Mouse (Mus musculus) midbrain, embryonic 16.5 days (tissue): Measurements from ENCODE around the gene Atg2a. TPM values are rescaled to one million over a fixed set of nuclear protein-coding genes. Genes with fewer than 3 reads are reported as not detected.

Source experiments
- ATAC-seq: fragments of 200-750 bp; cut with Nextera tagmentation; 2 replicates; pipeline ENCODE4 v1.8.0; 2017; ENCODE audit warnings: moderate TSS enrichment
- H3K27ac ChIP-seq: fragments of 300-500 bp; sonication (generic); 2 replicates; pipeline ENCODE4 v1.5.1; 2014; ENCODE audit warnings: mild to moderate bottlenecking, low read length, mixed read lengths
- H3K27me3 ChIP-seq: fragments of 300-500 bp; sonication (generic); 2 replicates; pipeline ENCODE4 v1.6.1; 2014; ENCODE audit warnings: low read depth, low read length, mixed read lengths; ENCODE audit not compliant: control insufficient read depth, insufficient read depth
- H3K36me3 ChIP-seq: fragments of 300-500 bp; sonication (generic); 2 replicates; pipeline ENCODE4 v1.6.1; 2014; ENCODE audit warnings: mild to moderate bottlenecking, low read length, moderate library complexity, mixed read lengths; ENCODE audit not compliant: control insufficient read depth, insufficient read depth
- H3K4me1 ChIP-seq: fragments of 300-500 bp; sonication (generic); 2 replicates; pipeline ENCODE4 v1.6.1; 2014; ENCODE audit warnings: mild to moderate bottlenecking, low read length, mixed read lengths; ENCODE audit not compliant: control insufficient read depth, insufficient read depth
- H3K4me2 ChIP-seq: fragments of 300-500 bp; sonication (generic); 2 replicates; pipeline ENCODE4 v1.6.1; 2014; ENCODE audit warnings: mild to moderate bottlenecking, low read length, mixed read lengths
- H3K4me3 ChIP-seq: fragments of 300-500 bp; sonication (generic); 2 replicates; pipeline ENCODE4 v1.5.1; 2014; ENCODE audit warnings: low read depth, mild to moderate bottlenecking, low read length, moderate library complexity, mixed read lengths
- H3K9ac ChIP-seq: fragments of 300-500 bp; sonication (generic); 2 replicates; pipeline ENCODE4 v1.6.1; 2014; ENCODE audit warnings: low read depth, low read length, mixed read lengths
- H3K9me3 ChIP-seq: fragments of 300-500 bp; sonication (generic); replicated peaks from 2 replicates; pipeline ENCODE4 v1.6.1; 2014; ENCODE audit warnings: mild to moderate bottlenecking, low read length, mixed read lengths; ENCODE audit not compliant: control insufficient read depth, poor library complexity, severe bottlenecking
- WGBS: fragments of 180-500 bp; shearing (Covaris S2); extraction: QIAGEN DNeasy Blood & Tissue Kit; methylation state at CpG from one replicate; pipeline ENCODE4 v1.1.7; 2014; 5-methylcytosine and 5-hydroxymethylcytosine counted together
- polyA plus RNA-seq: library from polyadenylated mRNA; unstranded; fragments of >200 nt; fragmentation: Nextera tagmentation; extraction: Ambion mirVana; gene quantifications from 2 replicates; pipeline ENCODE4 v1.2.1, GENCODE M21; 2015

The Atg2a gene
- polyA plus RNA-seq, 1 experiment from 2014 or later = 15.5 TPM

DNA sequence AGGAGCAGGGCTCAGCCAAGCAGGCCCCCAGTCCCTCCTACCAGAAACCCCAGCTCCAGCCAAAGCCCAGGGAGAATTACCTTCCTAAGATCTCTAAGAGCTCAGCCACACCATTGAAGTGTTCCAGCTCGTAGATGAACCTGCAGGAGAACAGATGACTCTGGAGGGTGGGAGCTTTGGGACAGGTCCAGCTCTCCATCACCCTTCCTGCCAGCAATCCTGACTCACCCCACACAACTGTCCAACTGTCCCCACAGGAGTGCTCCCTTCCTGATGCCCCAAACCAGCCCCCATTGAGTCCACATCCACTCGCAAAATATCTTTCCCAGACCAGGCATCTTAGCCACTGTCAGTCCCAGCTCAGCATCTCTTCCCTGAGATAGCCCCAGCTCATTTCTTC lies 10.4 kb upstream of the Atg2a start:
- Histone ChIP-seq H3K4me2 (no peak overlapping the region), H3K36me3 (peaks cover 26% of the 10 kb centered on the region), H3K9me3 (no peaks in the 10 kb centered on the region), H3K27me3 (no peaks in the 10 kb centered on the region), H3K4me3 (no peak overlapping the region), H3K27ac (no peak overlapping the region), H3K4me1 (peaks cover 13% of the 10 kb centered on the region), H3K9ac (no peak overlapping the region)
- no peak for ATAC-seq
- 92% methylated on average over 2 of the region's 2 CpGs for WGBS

DNA sequence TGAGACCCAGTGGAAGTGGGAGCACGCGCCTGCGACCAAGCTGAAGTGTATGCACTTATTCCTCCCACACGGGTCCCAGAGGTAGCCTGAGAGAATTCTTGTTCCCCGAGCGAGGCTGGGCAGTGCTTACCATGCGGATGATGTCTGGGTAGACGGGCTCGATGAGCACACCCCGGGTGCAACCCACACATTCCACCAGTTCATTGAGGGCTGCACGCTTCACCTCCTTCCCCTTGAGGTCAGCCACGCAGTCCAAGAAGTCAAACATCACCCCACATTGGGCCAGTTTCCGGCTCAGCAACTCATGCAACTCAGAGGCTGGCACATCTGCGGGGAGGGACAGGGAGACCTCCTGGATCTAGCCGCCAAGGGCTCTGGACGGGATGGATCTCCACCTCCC lies 7.8 kb upstream of the Atg2a start:
- Histone ChIP-seq H3K4me3 (no peak overlapping the region), H3K9ac (no peak overlapping the region), H3K27ac (no peak overlapping the region), H3K9me3 (no peaks in the 10 kb centered on the region), H3K4me1 (peaks cover 16% of the 10 kb centered on the region), H3K27me3 (no peaks in the 10 kb centered on the region), H3K36me3 (peaks cover 22% of the 10 kb centered on the region), H3K4me2 (no peak overlapping the region)
- 87% methylated on average over 16 of the region's 16 CpGs for WGBS
- ATAC-seq = no peak

DNA sequence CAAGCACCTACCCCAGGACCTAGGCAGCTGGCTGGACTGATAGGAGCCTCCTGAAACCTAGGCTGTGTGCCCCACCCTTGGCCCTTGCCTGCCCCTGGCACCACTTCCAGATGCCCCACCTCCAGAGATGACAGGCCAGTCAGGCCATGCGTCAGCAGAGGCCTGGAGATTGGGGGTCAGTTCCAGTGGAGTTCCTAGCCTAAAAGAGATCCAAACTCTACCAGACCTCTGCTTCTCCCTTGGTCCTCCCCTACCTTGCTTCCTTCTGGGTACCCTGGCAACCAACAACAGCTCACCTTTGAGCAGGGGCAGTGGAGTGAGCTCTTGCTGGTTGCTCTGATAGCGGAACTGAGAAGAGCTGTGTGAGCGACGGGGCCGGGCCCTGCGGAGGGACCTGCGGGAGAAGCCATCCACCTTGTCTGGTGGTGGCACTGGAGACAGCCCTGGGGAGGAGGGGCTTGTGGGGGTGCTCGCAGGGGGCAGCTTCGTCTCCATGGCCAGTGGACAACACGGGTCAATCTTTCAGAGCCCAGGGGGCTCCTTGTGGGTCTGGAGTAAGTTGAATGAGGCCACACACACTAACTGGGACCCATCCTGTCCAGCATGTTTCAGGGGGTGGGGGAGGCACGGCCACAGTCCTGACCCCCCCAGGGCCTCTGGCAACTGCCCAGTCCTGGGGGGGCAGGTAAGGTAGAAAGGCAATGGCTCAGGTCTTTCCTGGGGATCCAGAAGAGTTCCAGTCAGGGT lies 7.0 kb upstream of the Atg2a start:
- H3K9me3 ChIP-seq = no peaks in the 10 kb centered on the region
- H3K27me3 ChIP-seq = no peaks in the 10 kb centered on the region
- ATAC-seq = no peak
- H3K4me2 ChIP-seq = peak overlapping the region; percentile 68
- peaks cover 16% of the 10 kb centered on the region for H3K4me1 ChIP-seq
- 67% methylated on average over 11 of the region's 11 CpGs for WGBS
- H3K27ac ChIP-seq = no peak overlapping the region
- peak overlapping the region; percentile 93 for H3K9ac ChIP-seq
- peaks cover 20% of the 10 kb centered on the region for H3K36me3 ChIP-seq
- peak overlapping the region; percentile 91 for H3K4me3 ChIP-seq

DNA sequence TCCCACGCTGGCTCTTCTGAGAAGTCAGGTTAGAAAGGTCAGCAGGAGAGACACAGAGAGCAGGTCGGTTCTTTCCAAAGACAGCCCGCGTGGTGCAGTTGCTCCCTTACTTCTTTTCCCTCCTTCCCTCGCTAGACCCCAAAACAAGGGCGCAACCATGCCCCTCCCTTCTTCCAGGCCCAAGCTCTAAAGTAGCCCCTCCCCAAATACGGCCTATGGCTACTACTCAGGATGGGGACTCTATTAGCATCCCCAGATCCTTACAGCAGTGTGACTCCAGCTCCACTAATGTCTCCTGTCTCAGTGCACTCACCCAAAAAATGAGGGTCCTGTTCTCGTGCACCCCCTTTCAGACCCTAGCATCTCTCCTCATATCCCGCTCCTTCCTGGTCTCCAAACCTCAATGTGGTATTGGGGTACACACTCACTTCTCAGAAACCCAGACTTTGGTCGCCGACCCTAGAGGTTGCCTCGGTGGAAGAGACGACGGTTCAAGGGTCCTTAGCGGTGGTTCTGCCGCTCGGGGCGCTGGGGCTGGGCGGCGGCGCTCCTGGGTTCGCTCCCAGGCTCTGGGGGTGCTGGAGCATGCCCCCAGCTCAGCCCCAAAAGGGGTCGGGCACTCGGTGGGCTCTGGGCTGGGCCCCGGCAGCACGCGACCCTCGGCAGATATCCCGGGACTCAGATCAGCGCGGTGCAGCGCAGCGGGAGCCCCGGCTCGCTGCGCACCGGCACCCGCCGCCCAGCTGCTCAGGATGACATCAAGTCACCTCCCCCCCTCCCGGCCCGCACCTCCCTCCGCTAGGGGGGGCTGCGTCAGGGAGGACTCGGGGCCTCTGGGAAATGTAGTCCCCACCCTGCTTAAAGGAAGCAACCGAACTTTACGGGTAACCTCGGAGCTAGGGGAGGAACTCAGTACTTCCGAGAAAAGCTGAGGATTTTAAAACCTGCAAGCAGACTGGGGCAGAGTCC lies 6.1 kb upstream of the Atg2a start, which contains the start of gene Ppp2r5b:
Ppp2r5b (minus strand) TSS at position 789 of the 969 bp plus-strand sequence.
- H3K4me3 ChIP-seq = peak within 1 kb of the TSS; percentile 91
- peak; percentile 94 for ATAC-seq
- no peaks in the 10 kb centered on the region for H3K27me3 ChIP-seq
- peak within 1 kb of the TSS; percentile 93 for H3K9ac ChIP-seq
- peak within 1 kb of the TSS; percentile 68 for H3K4me2 ChIP-seq
- WGBS = 1% methylated on average over 46 of the region's 48 CpGs
- peaks cover 12% of the 10 kb centered on the region for H3K36me3 ChIP-seq
- peak within 1 kb of the TSS; percentile 93 for H3K27ac ChIP-seq
- no peaks in the 10 kb centered on the region for H3K9me3 ChIP-seq
- H3K4me1 ChIP-seq = peaks cover 16% of the 10 kb centered on the region

DNA sequence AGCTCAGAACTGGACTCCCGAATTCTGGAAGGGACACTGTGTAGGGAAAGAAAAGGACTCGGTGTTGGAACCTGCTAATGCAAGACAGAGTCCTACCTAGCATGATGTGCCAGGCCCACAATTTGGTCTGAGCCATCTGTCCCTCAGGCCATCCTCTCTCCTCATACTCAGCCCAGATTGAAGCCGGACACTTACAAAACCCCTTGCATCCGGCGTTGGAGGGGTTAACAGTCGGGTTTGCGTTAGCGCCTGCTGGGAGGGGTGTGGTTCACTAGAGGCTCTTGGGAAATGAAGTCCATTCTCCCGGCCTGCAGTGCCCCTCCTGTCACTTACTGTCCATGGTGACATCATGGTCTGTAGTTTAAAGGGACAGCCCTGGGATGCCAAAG lies 5.4 kb upstream of the Atg2a start:
- Histone ChIP-seq H3K4me2 (peak overlapping the region; percentile 68), H3K27me3 (no peaks in the 10 kb centered on the region), H3K9me3 (no peaks in the 10 kb centered on the region), H3K4me1 (peaks cover 16% of the 10 kb centered on the region), H3K4me3 (peak overlapping the region; percentile 91), H3K9ac (peak overlapping the region; percentile 93), H3K27ac (peak overlapping the region; percentile 93), H3K36me3 (peaks cover 7% of the 10 kb centered on the region)
- 0% methylated on average over 9 of the region's 9 CpGs for WGBS
- ATAC-seq = peak; percentile 90

DNA sequence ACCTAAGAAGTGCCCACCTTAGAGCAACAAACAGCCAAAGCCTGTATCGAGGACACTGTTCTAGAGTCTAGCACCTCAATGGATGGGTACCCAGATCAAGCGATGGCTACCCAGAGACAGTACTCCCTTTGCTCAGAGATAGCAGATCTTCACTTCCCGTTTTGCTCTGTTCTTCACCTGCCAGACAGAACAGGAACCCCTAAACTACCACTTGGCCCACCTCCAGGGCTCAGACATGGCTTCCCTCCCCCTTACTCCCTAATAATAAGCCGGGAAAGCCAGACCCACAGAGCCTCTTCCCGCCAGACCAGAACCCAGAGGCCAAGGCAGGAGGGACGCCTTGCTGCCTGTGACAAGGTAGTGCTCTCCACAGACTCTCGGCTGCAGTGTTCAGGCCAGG lies 4.6 kb upstream of the Atg2a start:
- H3K27me3 ChIP-seq = no peaks in the 10 kb centered on the region
- ATAC-seq = no peak
- H3K9ac ChIP-seq = no peak overlapping the region
- H3K4me3 ChIP-seq = no peak overlapping the region
- H3K4me1 ChIP-seq = peaks cover 16% of the 10 kb centered on the region
- no peak overlapping the region for H3K4me2 ChIP-seq
- peaks cover 7% of the 10 kb centered on the region; the same call in 1 of the 2 replicates for H3K36me3 ChIP-seq
- H3K9me3 ChIP-seq = no peaks in the 10 kb centered on the region
- H3K27ac ChIP-seq = no peak overlapping the region
- WGBS = 73% methylated on average over 7 of the region's 7 CpGs

DNA sequence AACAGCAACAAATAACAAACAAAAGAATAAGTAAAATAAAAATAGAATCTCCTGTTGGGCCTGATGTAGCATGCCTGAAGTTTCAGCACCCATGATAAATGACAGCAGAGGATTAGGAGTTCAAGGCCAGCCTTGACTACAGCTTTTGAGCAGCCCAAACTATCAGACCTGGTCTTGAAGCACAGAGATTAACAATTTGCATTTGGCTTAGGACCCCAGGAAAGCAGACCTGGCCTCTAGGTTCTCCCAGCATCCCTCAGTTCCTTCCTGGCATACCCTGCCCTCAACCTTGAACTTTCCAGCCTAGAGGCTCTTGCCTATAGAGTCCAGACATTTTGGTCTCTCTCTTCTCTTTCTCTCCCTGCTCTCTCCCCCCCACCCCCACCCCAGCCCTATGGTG lies 2.7 kb upstream of the Atg2a start:
- Histone ChIP-seq H3K4me2 (no peak overlapping the region), H3K4me1 (peaks cover 29% of the 10 kb centered on the region), H3K4me3 (no peak overlapping the region), H3K36me3 (no peaks in the 10 kb centered on the region), H3K9ac (no peak overlapping the region), H3K9me3 (no peaks in the 10 kb centered on the region), H3K27ac (no peak overlapping the region), H3K27me3 (no peaks in the 10 kb centered on the region)
- ATAC-seq = no peak

DNA sequence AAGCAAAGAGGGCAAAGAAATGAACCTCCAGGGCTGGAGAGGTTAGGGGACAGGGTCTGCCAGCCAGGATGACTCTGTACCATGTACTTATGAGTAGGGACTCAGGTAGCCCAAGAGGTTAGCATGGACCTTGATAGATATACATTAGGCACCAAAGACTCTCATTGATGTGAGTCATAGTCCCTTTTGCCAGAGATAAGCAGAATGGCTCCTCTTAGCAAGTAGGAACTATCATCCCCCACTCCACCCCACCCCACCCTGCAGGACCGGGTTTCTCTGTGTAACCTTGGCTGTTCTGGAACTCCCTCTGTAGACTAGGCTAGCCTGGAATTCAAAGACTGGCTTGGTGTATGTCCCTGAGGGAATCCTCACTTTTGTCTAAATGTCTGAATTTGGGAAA lies 1.3 kb upstream of the Atg2a start:
- 73% methylated on average over 1 of the region's 1 CpGs for WGBS
- no peak overlapping the region for H3K4me2 ChIP-seq

DNA sequence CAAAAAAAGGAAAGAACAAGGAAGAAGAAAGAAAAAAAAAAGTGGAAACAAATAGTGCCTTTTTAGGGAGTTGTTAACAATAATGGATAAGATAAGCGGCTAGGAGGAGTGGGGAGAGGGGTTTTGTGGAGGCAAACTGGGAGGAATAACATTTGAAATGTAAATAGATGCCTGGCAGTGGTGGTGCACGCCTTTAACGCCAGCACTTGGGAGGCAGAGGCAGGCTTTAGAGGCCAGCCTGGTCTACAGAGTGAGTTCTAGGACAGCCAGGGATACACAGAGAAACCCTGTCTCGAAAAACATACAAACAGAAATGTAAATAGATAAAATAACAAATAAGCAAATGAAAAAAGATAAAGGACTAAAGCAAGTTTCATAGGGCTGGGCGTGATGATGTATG lies 743 bp upstream of the Atg2a start:
- no peak for ATAC-seq
- Histone ChIP-seq H3K4me3 (no peak overlapping the region), H3K27me3 (no peaks in the 10 kb centered on the region), H3K4me1 (peaks cover 17% of the 10 kb centered on the region), H3K9me3 (no peaks in the 10 kb centered on the region), H3K27ac (no peak overlapping the region), H3K9ac (no peak overlapping the region), H3K4me2 (peak overlapping the region; percentile 21; the same call in 1 of the 2 replicates), H3K36me3 (no peaks in the 10 kb centered on the region; the same call in 1 of the 2 replicates)
- WGBS = 34% methylated on average over 5 of the region's 5 CpGs

More for the DNA sequence above, 1.3 kb upstream of the Atg2a start:
- H3K27ac ChIP-seq = no peak overlapping the region
- no peak for ATAC-seq
- H3K4me3 ChIP-seq = no peak overlapping the region
- H3K4me1 ChIP-seq = peaks cover 17% of the 10 kb centered on the region
- no peaks in the 10 kb centered on the region for H3K27me3 ChIP-seq
- H3K9me3 ChIP-seq = no peaks in the 10 kb centered on the region
- H3K9ac ChIP-seq = no peak overlapping the region
- H3K36me3 ChIP-seq = no peaks in the 10 kb centered on the region
